Mouse (Mus musculus): ENCODE measurements at regions not wholly inside any gene's neighbourhood (a gene's known extent, or its start where the extent isn't known, plus 50 kb on each side); places are given as distances from the start of the nearest gene placed in this dataset.

- no peak for TF ChIP-seq CTCF (IDR thresholded peaks at IDR 0.05; ENCODE audit: extremely low read depth, insufficient read length, insufficient replicate concordance, low read depth, low read length)
- no peak for TF ChIP-seq POLR2A (IDR thresholded peaks at IDR 0.05; ENCODE audit: low read depth, low read length)
Observed at GRCm38 (mm10) chr4:127854776-127855409, 115.9 kb downstream of the CK137956 start.

All from small intestine, adult 2 months (tissue).